Mouse (Mus musculus) c-Kit-positive CD71-positive TER-119-negative erythroid progenitor cells, embryonic 14.5 days (primary cell): ENCODE data around the gene Efcab7.

Experiments
- DNase-seq: peaks from one replicate; pipeline ENCODE4 v3.0.0-alpha.2; 2013; ENCODE audit warnings: low read depth

The Efcab7 gene

DNA sequence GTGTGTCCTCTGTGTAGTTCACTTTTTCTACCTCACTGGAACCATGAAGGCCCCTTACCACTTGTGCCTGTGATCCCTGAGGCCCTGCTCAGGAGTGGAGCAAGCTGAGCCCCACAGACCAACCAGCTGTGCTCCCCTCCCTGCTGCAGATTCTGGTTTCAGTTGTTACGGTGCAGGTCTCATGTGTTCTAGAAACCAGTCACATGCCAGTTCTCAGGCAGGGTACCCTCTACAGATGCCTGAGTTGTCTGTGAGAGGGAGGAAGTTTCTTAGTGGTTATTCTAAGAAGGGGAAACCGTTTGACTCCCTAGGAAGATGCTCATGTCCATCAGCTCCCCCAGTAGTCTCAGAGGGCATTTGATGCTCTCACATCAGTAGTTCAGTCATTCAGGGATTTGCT is 115.6 kb downstream of the Efcab7 start:
- DNase-seq = no peak

DNA sequence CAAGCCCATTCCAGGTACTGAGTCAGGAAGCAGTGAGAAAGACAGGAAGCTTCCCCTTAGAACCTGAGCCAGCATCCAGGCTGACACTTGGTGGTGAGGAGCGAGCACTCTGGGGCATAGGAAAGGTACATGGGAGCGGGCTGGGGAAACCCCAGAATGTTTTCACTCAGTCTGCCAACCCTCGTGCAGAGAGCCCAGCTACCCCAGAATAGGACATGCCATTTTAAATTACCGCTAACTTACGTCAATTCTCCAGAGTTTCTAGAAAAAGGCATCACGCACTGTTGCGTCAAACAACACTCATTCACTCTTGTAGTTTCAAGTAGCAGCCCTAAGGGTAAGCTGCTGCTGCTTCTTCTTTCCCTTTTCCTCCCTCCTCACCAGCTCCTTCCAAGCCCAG is 116.0 kb downstream of the Efcab7 start:
- no peak for DNase-seq

DNA sequence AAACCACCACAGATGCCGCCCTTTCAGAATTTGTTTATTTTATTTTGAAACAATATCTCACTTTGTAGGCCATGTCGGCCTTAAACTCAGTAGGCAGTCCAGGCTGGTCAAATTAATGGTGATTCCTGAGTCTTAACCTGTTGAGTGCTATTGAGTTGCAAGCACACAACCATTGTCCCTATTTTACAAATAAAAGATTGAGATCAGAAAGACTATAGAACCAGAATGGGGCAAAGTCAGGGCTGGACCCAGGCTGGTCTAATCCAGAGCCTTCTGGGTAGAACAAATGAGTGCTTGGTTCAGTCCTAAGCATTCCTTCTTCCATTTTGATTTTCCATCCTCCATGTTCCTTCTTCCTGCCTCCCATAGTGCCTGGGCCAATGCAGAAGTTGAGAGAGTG is 117.5 kb downstream of the Efcab7 start:
- DNase-seq = no peak

DNA sequence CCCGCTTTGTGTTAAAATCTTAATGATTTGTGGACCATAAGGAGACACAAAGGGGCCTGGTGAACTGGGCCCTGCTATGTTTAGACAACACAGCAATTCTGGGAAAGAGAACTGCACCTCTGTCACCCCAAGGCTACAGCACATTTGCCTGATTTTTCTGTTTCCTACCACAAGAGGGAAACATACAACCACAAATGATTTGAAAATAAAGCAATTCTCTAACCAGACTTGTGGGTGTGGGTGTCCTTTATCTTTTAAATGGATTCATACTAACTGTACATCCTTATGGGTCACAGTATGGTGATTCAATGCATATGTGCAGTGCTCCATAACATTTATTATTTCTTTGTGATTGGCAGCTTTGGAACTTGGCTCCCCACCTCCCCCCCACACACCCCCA is 118.2 kb downstream of the Efcab7 start:
- no peak for DNase-seq

DNA sequence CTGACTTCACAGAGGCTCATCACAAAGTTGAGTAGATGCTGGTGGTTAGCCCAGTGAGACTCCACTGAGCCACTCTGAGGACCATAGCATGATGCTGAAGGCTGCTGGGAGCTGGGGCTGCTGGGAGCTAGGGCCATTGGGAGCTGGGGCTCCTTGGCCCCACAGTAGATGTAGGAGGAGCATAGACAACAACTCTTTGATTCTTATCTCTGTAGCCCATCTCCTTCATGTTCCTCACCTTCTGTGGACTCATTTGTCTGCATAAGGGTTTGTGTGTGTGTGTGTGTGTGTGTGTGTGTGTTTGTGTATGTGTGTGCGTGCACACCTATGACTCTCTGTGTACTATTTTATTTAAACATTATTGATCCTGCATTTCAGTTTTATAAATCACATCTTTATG is 118.9 kb downstream of the Efcab7 start:
- no peak for DNase-seq

DNA sequence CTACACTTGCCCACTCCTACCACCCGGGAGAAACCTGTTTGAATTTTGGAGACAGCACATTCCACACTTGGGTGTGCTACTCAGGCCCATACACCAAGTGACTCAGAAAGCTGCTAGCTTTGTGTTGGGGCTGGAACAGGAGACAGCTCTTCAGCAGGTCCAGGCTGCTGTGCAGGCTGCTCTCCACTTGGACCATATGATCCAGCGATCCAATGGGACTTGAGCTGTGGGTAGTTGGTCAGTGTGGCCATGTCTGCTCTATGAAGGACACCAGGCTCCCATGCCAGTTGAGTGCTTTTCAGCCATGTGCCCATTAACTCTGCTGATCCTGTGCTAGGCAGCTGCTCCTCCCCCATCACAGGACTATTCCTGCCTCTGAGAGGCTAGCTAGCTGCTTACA is 124.9 kb downstream of the Efcab7 start:
- DNase-seq = no peak

DNA sequence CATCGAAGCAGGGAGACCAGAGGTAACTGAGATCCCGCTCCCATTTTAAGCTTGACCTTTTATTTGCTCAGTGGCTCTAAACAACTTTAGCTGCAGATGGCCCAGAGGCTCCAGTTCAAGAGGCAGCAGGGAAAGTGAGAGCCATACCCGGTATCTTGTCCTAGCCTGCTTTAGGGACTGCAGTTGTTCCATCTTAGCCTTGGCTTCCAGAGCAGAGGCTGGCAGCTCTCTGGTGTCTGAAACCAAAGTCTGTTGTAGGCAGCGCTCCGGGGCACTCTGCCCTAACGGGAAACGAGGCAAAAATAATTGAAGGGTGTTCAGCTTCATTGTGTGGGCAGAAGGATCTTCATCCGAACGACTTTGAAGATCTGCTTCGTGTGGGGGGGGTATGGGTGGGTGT is 126.4 kb downstream of the Efcab7 start:
- no peak for DNase-seq

DNA sequence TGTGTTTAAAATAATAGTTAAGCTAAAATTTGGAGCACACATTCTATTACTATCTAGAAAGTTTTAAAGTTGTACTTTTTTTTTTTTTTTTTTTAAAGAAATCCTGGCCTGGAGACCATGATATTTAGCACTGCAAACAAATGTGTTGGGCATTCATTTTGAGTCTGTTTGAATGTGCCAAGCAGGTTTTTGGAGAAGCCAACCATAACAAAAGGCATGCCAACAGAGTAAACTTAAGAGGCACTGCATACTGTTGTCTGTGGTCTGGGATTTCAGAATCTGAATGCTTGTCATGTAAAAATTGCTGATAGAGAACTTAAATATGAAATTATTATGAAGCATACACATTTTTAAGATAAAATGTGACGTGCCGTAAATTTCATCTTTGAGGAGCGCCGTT is 128.2 kb downstream of the Efcab7 start:
- DNase-seq = no peak

DNA sequence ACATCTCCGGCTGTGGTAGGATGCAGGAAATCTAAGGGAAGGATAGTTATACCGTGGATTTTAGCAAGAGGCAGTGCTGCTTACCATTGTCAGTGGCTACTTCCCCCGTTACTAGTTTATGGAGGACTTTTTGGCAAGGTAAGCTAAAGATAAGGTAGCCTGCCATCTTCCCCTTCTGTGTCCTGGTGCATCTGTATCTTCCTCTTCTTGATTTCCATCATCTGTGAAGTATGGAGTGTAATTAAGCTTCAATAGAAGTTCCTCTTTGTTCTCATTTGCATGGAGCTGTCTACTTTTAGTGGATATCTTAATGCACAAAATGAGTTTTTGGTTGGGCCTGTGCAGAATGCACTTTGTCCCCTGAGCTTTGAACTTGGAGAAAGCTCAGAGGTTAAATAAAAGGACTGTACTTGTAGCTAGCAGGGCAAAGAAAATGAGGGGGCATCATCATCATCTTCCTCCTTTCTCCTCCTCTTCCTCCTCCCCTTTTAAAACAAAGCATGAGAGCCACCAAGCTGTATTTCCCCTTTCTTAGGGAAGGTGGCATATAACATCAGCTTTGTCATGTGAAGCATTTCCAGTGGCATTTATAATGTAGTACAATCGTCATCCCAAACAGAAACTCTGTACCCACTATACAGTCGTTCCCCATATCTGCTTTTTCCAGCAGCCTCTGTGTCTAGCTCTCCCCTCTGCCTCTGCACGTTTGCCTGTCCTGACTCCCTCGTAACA is 129.3 kb downstream of the Efcab7 start:
- DNase-seq = no peak

DNA sequence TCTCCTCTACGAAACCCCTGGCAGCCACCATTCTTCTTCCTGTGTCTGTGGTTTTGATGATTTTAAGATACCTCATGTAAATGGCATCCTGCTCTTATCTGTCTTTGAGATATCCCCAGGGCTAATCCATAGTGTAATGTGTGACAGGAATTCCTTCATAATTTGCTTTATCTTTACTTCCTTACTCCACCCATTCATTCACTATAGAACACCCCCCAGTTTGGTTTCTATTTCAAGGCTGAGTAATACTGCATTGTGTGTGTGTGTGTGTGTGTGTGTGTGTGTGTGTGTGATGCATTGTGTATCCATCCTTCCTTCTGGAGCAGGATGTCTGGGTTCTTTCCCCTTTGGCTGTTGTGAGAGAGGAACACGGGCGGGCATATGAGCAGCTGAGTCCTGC is 130.3 kb downstream of the Efcab7 start:
- DNase-seq = no peak
